Mouse (Mus musculus): ENCODE results near the gene Fyn. TPM values are rescaled to one million over a fixed set of nuclear protein-coding genes. Genes with fewer than 3 reads are reported as not detected.

Fyn gene
- total and polyA plus RNA-seq, 3 experiments, result 89.7 to 127 (median 101) TPM

GRCm38 (mm10) chr10:39492146-39492545 lies 123.5 kb downstream of the Fyn start:
- peaks cover 74% of the 10 kb centered on the region for H3K36me3 ChIP-seq (replicated peaks)
- H3K4me1 ChIP-seq (ENCODE audit: insufficient read depth, low read depth, low read length), result peaks cover 20% of the 10 kb centered on the region
- no peak overlapping the region for H3K4me3 ChIP-seq (ENCODE audit: low read depth, low read length)
- ATAC-seq (ENCODE audit: extremely low read depth, insufficient number of reproducible peaks, low FRiP score, poor library complexity, severe bottlenecking), result no peak
- no peaks in the 10 kb centered on the region for H3K27me3 ChIP-seq (ENCODE audit: insufficient read depth, low read length)
- no peak for TF ChIP-seq GATA2 (IDR thresholded peaks at IDR 0.05; ENCODE audit: borderline replicate concordance, low read depth, low read length)
- no peaks in the 10 kb centered on the region; the same call in 1 of the 2 replicates for H3K9me3 ChIP-seq (replicated peaks)
- DNase-seq (ENCODE audit: low spot score), result no peak

- DNase-seq (ENCODE audit: low spot score), result no peak
- Histone ChIP-seq H3K9me3 (replicated peaks) (no peaks in the 10 kb centered on the region; the same call in 1 of the 2 replicates), H3K27me3 (ENCODE audit: insufficient read depth, low read length) (no peaks in the 10 kb centered on the region), H3K36me3 (replicated peaks) (peaks cover 73% of the 10 kb centered on the region), H3K4me3 (ENCODE audit: low read depth, low read length) (no peak overlapping the region), H3K4me1 (ENCODE audit: insufficient read depth, low read depth, low read length) (peaks cover 26% of the 10 kb centered on the region)
- TF ChIP-seq TAL1 (conservative IDR thresholded peaks at IDR 0.05; ENCODE audit: low read depth, low read length) (no peak), POLR2AphosphoS5 (IDR thresholded peaks at IDR 0.05; ENCODE audit: insufficient replicate concordance, low read depth, low read length) (no peak), GATA2 (IDR thresholded peaks at IDR 0.05; ENCODE audit: borderline replicate concordance, low read depth, low read length) (no peak)
- no peak for ATAC-seq (ENCODE audit: extremely low read depth, insufficient number of reproducible peaks, low FRiP score, poor library complexity, severe bottlenecking)
Observed at GRCm38 (mm10) chr10:39493007-39493406, 124.4 kb downstream of the Fyn start.

DNA sequence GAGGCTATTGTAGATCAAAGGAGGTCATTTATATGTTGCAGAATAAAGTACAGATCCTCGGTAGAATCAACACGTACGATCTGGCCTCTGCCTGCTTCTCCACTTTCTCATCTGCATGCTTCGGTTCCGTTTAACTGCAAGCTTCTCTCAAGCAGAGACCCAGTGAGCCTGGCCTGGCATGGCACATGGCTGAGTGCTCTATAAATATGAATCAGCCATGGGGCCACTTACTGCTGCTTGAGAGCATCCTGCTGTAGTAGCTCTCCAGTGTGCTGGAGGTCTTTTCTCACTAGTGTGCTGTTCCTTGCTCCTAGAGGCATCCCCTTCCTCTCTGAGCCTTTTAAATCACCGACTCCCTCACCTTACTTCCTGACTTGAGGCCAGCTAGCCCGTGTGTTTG lies 130.0 kb downstream of the Fyn start:
- no peak overlapping the region for H3K4me3 ChIP-seq (ENCODE audit: low read depth, low read length)
- H3K4me1 ChIP-seq (ENCODE audit: insufficient read depth, low read depth, low read length), result peaks cover 26% of the 10 kb centered on the region
- peaks cover 70% of the 10 kb centered on the region for H3K36me3 ChIP-seq (replicated peaks)
- ATAC-seq (ENCODE audit: extremely low read depth, insufficient number of reproducible peaks, low FRiP score, poor library complexity, severe bottlenecking), result no peak
- no peaks in the 10 kb centered on the region; the same call in 1 of the 2 replicates for H3K9me3 ChIP-seq (replicated peaks)
- TF ChIP-seq CTCF (IDR thresholded peaks at IDR 0.05; ENCODE audit: low read depth, low read length) (no peak), GATA2 (IDR thresholded peaks at IDR 0.05; ENCODE audit: borderline replicate concordance, low read depth, low read length) (no peak), GATA1 (IDR thresholded peaks at IDR 0.05; ENCODE audit: borderline replicate concordance, low read length) (no peak), POLR2AphosphoS5 (IDR thresholded peaks at IDR 0.05; ENCODE audit: insufficient replicate concordance, low read depth, low read length) (no peak)
- DNase-seq (ENCODE audit: low spot score), result no peak
- H3K27me3 ChIP-seq (ENCODE audit: insufficient read depth, low read length), result no peaks in the 10 kb centered on the region

- ATAC-seq (ENCODE audit: extremely low read depth, insufficient number of reproducible peaks, low FRiP score, poor library complexity, severe bottlenecking) (no peak), DNase-seq (ENCODE audit: low spot score) (no peak)
- TF ChIP-seq CTCF (IDR thresholded peaks at IDR 0.05; ENCODE audit: low read depth, low read length) (no peak), GATA2 (IDR thresholded peaks at IDR 0.05; ENCODE audit: borderline replicate concordance, low read depth, low read length) (no peak), GATA1 (IDR thresholded peaks at IDR 0.05; ENCODE audit: borderline replicate concordance, low read length) (no peak), TAL1 (conservative IDR thresholded peaks at IDR 0.05; ENCODE audit: low read depth, low read length) (no peak), POLR2AphosphoS5 (IDR thresholded peaks at IDR 0.05; ENCODE audit: insufficient replicate concordance, low read depth, low read length) (no peak)
- peaks cover 21% of the 10 kb centered on the region for H3K4me1 ChIP-seq (ENCODE audit: insufficient read depth, low read depth, low read length)
- H3K9me3 ChIP-seq (replicated peaks), result no peaks in the 10 kb centered on the region
- H3K27me3 ChIP-seq (ENCODE audit: insufficient read depth, low read length), result no peaks in the 10 kb centered on the region
- peaks cover 72% of the 10 kb centered on the region for H3K36me3 ChIP-seq (replicated peaks)
- no peak overlapping the region for H3K4me3 ChIP-seq (ENCODE audit: low read depth, low read length)
Observed at GRCm38 (mm10) chr10:39501571-39501970, 132.9 kb downstream of the Fyn start.

DNA sequence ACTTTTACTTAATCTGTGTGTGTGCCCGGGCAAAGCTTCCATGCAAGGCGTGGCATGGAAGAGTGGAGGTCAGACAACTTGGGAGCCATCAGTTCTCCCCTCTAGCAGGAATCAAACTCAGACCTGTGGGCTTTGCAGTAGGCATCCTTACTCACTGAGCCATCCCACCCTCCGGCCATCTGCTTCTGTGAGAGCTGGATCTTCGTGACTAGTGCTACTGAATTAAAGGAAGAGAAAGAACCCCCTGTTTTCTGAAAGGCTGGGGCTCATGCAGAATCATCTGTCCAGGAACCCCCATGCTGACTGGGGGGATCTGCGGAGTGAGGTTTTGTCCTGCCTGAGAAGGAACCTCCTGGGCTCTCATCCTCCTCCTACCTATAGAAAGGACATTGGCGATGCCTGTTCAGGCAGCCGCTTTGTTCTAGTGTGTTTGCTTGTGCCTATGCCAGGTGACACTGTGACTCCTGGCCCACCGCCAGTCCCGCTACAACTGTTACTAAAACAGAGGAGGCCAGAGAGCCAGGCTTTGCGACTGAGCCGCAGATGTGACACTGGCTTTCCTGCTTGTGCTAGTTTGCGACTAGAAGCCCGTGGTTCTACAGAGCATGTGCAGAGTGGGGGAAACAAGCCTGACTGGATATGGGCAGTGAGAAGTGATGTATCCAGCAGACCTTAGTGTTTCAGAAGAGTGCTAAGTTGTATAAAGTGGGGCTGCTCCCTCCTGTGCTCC lies 133.5 kb downstream of the Fyn start:
- Histone ChIP-seq H3K36me3 (replicated peaks) (peaks cover 78% of the 10 kb centered on the region), H3K9me3 (replicated peaks) (no peaks in the 10 kb centered on the region), H3K4me3 (ENCODE audit: low read depth, low read length) (no peak overlapping the region), H3K4me1 (ENCODE audit: insufficient read depth, low read depth, low read length) (peaks cover 21% of the 10 kb centered on the region), H3K27me3 (ENCODE audit: insufficient read depth, low read length) (no peaks in the 10 kb centered on the region)
- TF ChIP-seq POLR2AphosphoS5 (IDR thresholded peaks at IDR 0.05; ENCODE audit: insufficient replicate concordance, low read depth, low read length), result no peak
- no peak for TF ChIP-seq TAL1 (conservative IDR thresholded peaks at IDR 0.05; ENCODE audit: low read depth, low read length)
- no peak for TF ChIP-seq CTCF (IDR thresholded peaks at IDR 0.05; ENCODE audit: low read depth, low read length)
- no peak for TF ChIP-seq GATA1 (IDR thresholded peaks at IDR 0.05; ENCODE audit: borderline replicate concordance, low read length)
- TF ChIP-seq GATA2 (IDR thresholded peaks at IDR 0.05; ENCODE audit: borderline replicate concordance, low read depth, low read length), result no peak
- DNase-seq (ENCODE audit: low spot score) (no peak), ATAC-seq (ENCODE audit: extremely low read depth, insufficient number of reproducible peaks, low FRiP score, poor library complexity, severe bottlenecking) (no peak)

GRCm38 (mm10) chr10:39503331-39503730 lies 134.7 kb downstream of the Fyn start:
- Histone ChIP-seq H3K4me1 (ENCODE audit: insufficient read depth, low read depth, low read length) (peaks cover 19% of the 10 kb centered on the region), H3K9me3 (replicated peaks) (no peaks in the 10 kb centered on the region), H3K36me3 (replicated peaks) (peaks cover 78% of the 10 kb centered on the region), H3K27me3 (ENCODE audit: insufficient read depth, low read length) (no peaks in the 10 kb centered on the region), H3K4me3 (ENCODE audit: low read depth, low read length) (no peak overlapping the region)
- DNase-seq (ENCODE audit: low spot score) (no peak), ATAC-seq (ENCODE audit: extremely low read depth, insufficient number of reproducible peaks, low FRiP score, poor library complexity, severe bottlenecking) (no peak)
- no peak for TF ChIP-seq TAL1 (conservative IDR thresholded peaks at IDR 0.05; ENCODE audit: low read depth, low read length)
- TF ChIP-seq GATA1 (IDR thresholded peaks at IDR 0.05; ENCODE audit: borderline replicate concordance, low read length), result no peak
- TF ChIP-seq GATA2 (IDR thresholded peaks at IDR 0.05; ENCODE audit: borderline replicate concordance, low read depth, low read length), result no peak
- no peak for TF ChIP-seq POLR2AphosphoS5 (IDR thresholded peaks at IDR 0.05; ENCODE audit: insufficient replicate concordance, low read depth, low read length)
